Mouse (Mus musculus): ENCODE measurements around the gene Rnd1. TPM values are rescaled to one million over a fixed set of nuclear protein-coding genes. Genes with fewer than 3 reads are reported as not detected.

Rnd1 gene
- polyA plus RNA-seq, 1 experiment from 2014 or later: 16.7 TPM

- no peak overlapping the region for H3K4me2 ChIP-seq (ENCODE audit: low read length)
- WGBS: 72% methylated on average over 3 of the region's 3 CpGs
- peaks cover under 1% of the 10 kb centered on the region; the same call in 1 of the 2 replicates for H3K4me1 ChIP-seq (ENCODE audit: control insufficient read depth, insufficient read depth, low read depth, low read length)
- no peak overlapping the region for H3K9ac ChIP-seq (ENCODE audit: low read depth, low read length)
- no peak overlapping the region for H3K27ac ChIP-seq (ENCODE audit: low read depth, low read length)
- no peaks in the 10 kb centered on the region for H3K27me3 ChIP-seq (replicated peaks; ENCODE audit: control insufficient read depth, insufficient read depth, low read length)
- no peak for ATAC-seq
- H3K4me3 ChIP-seq (ENCODE audit: low read length): no peak overlapping the region
- H3K36me3 ChIP-seq (ENCODE audit: control insufficient read depth, insufficient read depth, low read length): no peaks in the 10 kb centered on the region
- H3K9me3 ChIP-seq (ENCODE audit: control insufficient read depth, low read length): no peaks in the 10 kb centered on the region
Observed at GRCm38 (mm10) chr15:98685926-98686325, 8.7 kb upstream of the Rnd1 start.

GRCm38 (mm10) chr15:98683746-98684145 lies 6.5 kb upstream of the Rnd1 start:
- ATAC-seq: no peak
- Histone ChIP-seq H3K27ac (ENCODE audit: low read depth, low read length) (no peak overlapping the region), H3K4me3 (ENCODE audit: low read length) (no peak overlapping the region), H3K4me2 (ENCODE audit: low read length) (no peak overlapping the region), H3K4me1 (ENCODE audit: control insufficient read depth, insufficient read depth, low read depth, low read length) (no peaks in the 10 kb centered on the region), H3K9ac (ENCODE audit: low read depth, low read length) (no peak overlapping the region), H3K9me3 (ENCODE audit: control insufficient read depth, low read length) (no peaks in the 10 kb centered on the region), H3K36me3 (ENCODE audit: control insufficient read depth, insufficient read depth, low read length) (no peaks in the 10 kb centered on the region), H3K27me3 (replicated peaks; ENCODE audit: control insufficient read depth, insufficient read depth, low read length) (no peaks in the 10 kb centered on the region)
- WGBS: 81% methylated on average over 1 of the region's 1 CpGs

GRCm38 (mm10) chr15:98683177-98683576 lies 5.9 kb upstream of the Rnd1 start:
- Histone ChIP-seq H3K4me3 (ENCODE audit: low read length) (no peak overlapping the region), H3K4me2 (ENCODE audit: low read length) (no peak overlapping the region), H3K9me3 (ENCODE audit: control insufficient read depth, low read length) (no peaks in the 10 kb centered on the region), H3K4me1 (ENCODE audit: control insufficient read depth, insufficient read depth, low read depth, low read length) (no peaks in the 10 kb centered on the region), H3K36me3 (ENCODE audit: control insufficient read depth, insufficient read depth, low read length) (no peaks in the 10 kb centered on the region), H3K27me3 (replicated peaks; ENCODE audit: control insufficient read depth, insufficient read depth, low read length) (no peaks in the 10 kb centered on the region), H3K9ac (ENCODE audit: low read depth, low read length) (no peak overlapping the region), H3K27ac (ENCODE audit: low read depth, low read length) (no peak overlapping the region)
- ATAC-seq: no peak
- WGBS: 70% methylated on average over 10 of the region's 10 CpGs

DNA sequence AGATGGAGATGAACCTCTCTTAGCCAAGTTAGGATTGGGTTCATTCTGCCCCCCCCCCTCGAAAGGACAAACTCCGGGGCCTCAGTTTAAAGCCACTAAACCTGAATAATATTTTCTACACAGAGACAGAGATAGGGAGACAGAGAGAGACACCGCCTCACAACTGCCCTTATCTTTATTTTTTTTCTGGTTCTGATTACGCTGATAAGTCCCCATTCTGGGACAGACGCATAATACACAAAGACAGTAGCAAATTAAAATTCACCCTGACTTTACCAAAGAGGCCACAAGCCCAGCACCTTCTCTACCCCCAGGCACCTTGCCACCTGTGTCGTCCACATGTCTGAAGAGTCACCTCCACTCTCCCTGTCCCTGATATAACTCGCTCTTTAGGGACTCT lies 4.4 kb upstream of the Rnd1 start:
- Histone ChIP-seq H3K9me3 (ENCODE audit: control insufficient read depth, low read length) (no peaks in the 10 kb centered on the region), H3K4me1 (ENCODE audit: control insufficient read depth, insufficient read depth, low read depth, low read length) (peaks cover 3% of the 10 kb centered on the region), H3K27ac (ENCODE audit: low read depth, low read length) (no peak overlapping the region), H3K36me3 (ENCODE audit: control insufficient read depth, insufficient read depth, low read length) (no peaks in the 10 kb centered on the region), H3K4me2 (ENCODE audit: low read length) (no peak overlapping the region), H3K27me3 (replicated peaks; ENCODE audit: control insufficient read depth, insufficient read depth, low read length) (no peaks in the 10 kb centered on the region), H3K4me3 (ENCODE audit: low read length) (no peak overlapping the region), H3K9ac (ENCODE audit: low read depth, low read length) (no peak overlapping the region)
- 87% methylated on average over 7 of the region's 7 CpGs for WGBS
- ATAC-seq: no peak

DNA sequence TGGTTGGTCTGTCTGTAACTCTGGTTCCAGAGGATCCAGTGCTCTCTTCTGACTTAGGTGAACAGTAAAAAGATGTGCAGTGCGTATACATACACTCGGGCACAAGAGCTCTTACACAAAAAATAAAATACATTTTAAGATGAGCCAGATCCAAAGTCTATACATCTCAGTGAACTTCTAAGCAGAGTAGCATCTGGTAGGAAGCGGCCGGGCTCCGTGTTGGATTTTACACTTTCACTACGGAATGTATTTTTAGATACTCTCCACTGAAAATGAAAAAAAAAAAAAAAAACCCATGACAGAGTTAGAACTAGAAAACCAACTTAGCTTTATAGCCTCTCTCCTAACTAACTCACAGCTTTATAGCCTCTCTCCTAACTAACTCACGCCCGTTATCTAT lies 3.4 kb upstream of the Rnd1 start:
- Histone ChIP-seq H3K9me3 (ENCODE audit: control insufficient read depth, low read length) (no peaks in the 10 kb centered on the region), H3K36me3 (ENCODE audit: control insufficient read depth, insufficient read depth, low read length) (no peaks in the 10 kb centered on the region), H3K27me3 (replicated peaks; ENCODE audit: control insufficient read depth, insufficient read depth, low read length) (no peaks in the 10 kb centered on the region), H3K4me3 (ENCODE audit: low read length) (no peak overlapping the region), H3K4me2 (ENCODE audit: low read length) (no peak overlapping the region), H3K27ac (ENCODE audit: low read depth, low read length) (no peak overlapping the region), H3K9ac (ENCODE audit: low read depth, low read length) (no peak overlapping the region), H3K4me1 (ENCODE audit: control insufficient read depth, insufficient read depth, low read depth, low read length) (peaks cover 12% of the 10 kb centered on the region)
- WGBS: 94% methylated on average over 8 of the region's 8 CpGs
- ATAC-seq: no peak

- H3K27me3 ChIP-seq (replicated peaks; ENCODE audit: control insufficient read depth, insufficient read depth, low read length): no peaks in the 10 kb centered on the region
- no peak overlapping the region for H3K27ac ChIP-seq (ENCODE audit: low read depth, low read length)
- no peak overlapping the region for H3K4me3 ChIP-seq (ENCODE audit: low read length)
- H3K9me3 ChIP-seq (ENCODE audit: control insufficient read depth, low read length): no peaks in the 10 kb centered on the region
- no peak overlapping the region for H3K9ac ChIP-seq (ENCODE audit: low read depth, low read length)
- H3K36me3 ChIP-seq (ENCODE audit: control insufficient read depth, insufficient read depth, low read length): no peaks in the 10 kb centered on the region
- 76% methylated on average over 7 of the region's 7 CpGs for WGBS
- peaks cover 32% of the 10 kb centered on the region for H3K4me1 ChIP-seq (ENCODE audit: control insufficient read depth, insufficient read depth, low read depth, low read length)
- no peak overlapping the region; the same call in 1 of the 2 replicates for H3K4me2 ChIP-seq (ENCODE audit: low read length)
- ATAC-seq: no peak
Observed at GRCm38 (mm10) chr15:98677977-98678376, 716 bp upstream of the Rnd1 start.

DNA sequence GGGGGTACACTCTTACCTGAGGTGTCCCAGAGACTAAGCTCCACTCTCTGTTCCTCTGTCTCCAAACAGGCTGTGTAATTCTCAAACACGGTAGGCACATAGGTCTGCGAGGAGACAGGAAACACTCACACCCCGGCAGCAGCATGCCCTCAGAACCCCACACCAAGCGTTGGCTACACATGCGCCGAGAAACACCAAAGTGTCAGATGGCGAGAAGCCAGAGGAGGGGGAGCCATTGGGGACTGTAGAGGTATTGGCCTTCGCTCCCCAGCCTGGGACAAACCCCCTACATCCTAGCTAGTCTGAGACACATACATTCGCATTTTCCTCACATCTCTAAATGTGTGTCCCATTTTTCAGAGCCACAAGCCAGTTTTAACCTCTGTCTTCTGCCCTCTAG lies 790 bp downstream of the Rnd1 start:
- H3K9me3 ChIP-seq (ENCODE audit: control insufficient read depth, low read length): no peaks in the 10 kb centered on the region
- H3K9ac ChIP-seq (ENCODE audit: low read depth, low read length): peak overlapping the region; percentile 63
- peak overlapping the region; percentile 54 for H3K4me3 ChIP-seq (ENCODE audit: low read length)
- 1% methylated on average over 9 of the region's 9 CpGs for WGBS
- H3K27ac ChIP-seq (ENCODE audit: low read depth, low read length): no peak overlapping the region
- 0 out of 2 replicates have a peak, but pooled peaks have one; percentile 13 for ATAC-seq
- peaks cover 32% of the 10 kb centered on the region for H3K4me1 ChIP-seq (ENCODE audit: control insufficient read depth, insufficient read depth, low read depth, low read length)
- peak overlapping the region; percentile 85 for H3K4me2 ChIP-seq (ENCODE audit: low read length)
- no peaks in the 10 kb centered on the region for H3K27me3 ChIP-seq (replicated peaks; ENCODE audit: control insufficient read depth, insufficient read depth, low read length)
- H3K36me3 ChIP-seq (ENCODE audit: control insufficient read depth, insufficient read depth, low read length): no peaks in the 10 kb centered on the region

DNA sequence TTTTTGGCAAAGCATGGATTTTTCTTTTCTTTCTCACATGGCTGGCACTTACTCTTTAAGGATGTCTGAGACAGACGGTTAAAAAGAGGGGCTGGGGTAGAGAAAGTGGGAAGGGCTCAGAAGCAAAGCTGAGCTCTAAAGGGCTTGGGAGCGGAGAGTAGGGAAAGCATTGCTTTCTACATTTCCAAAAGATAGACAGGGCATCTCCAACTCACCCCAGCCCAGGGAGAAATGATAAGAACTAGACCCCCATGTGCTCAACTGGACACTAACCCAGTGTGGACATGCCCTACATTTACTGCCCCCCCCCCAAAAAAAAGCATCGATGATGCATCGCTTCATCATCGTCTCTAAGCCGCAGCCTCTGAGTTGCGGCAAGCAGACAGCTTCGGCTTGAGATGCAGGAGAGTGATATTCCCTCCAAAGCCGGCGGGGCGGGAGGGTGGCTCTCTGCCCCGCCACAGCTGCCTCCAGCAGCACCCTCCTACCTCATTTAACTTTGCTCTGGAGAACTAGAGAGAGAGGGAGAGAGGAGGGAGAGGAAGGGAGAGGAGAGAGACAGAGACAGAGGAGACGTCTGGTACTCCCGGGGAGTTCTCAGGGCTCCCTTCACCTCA lies 1.5 kb downstream of the Rnd1 start:
- ATAC-seq: no peak
- WGBS: 2% methylated on average over 14 of the region's 14 CpGs
- peak overlapping the region; percentile 54 for H3K4me3 ChIP-seq (ENCODE audit: low read length)
- peak overlapping the region; percentile 85 for H3K4me2 ChIP-seq (ENCODE audit: low read length)
- H3K4me1 ChIP-seq (ENCODE audit: control insufficient read depth, insufficient read depth, low read depth, low read length): peaks cover 32% of the 10 kb centered on the region
- peak overlapping the region; percentile 49; the same call in 1 of the 2 replicates for H3K27ac ChIP-seq (ENCODE audit: low read depth, low read length)
- H3K9ac ChIP-seq (ENCODE audit: low read depth, low read length): peak overlapping the region; percentile 63
- no peaks in the 10 kb centered on the region for H3K27me3 ChIP-seq (replicated peaks; ENCODE audit: control insufficient read depth, insufficient read depth, low read length)
- H3K9me3 ChIP-seq (ENCODE audit: control insufficient read depth, low read length): no peaks in the 10 kb centered on the region
- H3K36me3 ChIP-seq (ENCODE audit: control insufficient read depth, insufficient read depth, low read length): no peaks in the 10 kb centered on the region

DNA sequence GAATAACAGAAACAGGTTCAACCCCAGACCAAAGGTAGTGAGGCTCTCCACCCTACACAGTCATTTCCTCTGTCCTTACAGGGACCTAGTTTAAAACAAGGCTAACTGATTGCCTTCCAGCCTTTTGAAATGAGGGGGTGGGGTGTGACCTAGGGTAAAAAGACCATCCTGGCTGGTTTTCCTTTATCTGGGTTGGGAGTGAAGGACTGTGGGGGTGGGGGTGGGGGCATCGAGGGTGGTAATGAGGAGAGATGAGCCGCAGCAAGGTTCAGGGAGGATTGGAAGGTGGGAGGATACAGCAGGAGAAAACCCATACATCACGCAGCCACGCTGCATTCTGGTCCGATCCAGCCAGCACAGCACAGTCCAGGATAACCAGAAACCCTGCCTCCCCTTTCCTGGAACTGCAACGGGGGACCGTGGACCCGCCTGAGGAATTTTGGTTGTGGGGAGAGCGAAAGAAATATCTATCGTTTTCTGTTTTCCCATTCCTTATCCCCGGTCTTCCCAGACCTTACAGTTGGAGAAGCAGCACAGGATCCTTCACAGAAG lies 2.2 kb downstream of the Rnd1 start:
- Histone ChIP-seq H3K4me2 (ENCODE audit: low read length) (peak overlapping the region; percentile 85), H3K27ac (ENCODE audit: low read depth, low read length) (peak overlapping the region; percentile 65), H3K9ac (ENCODE audit: low read depth, low read length) (peak overlapping the region; percentile 63), H3K27me3 (replicated peaks; ENCODE audit: control insufficient read depth, insufficient read depth, low read length) (no peaks in the 10 kb centered on the region), H3K4me1 (ENCODE audit: control insufficient read depth, insufficient read depth, low read depth, low read length) (peaks cover 32% of the 10 kb centered on the region), H3K9me3 (ENCODE audit: control insufficient read depth, low read length) (no peaks in the 10 kb centered on the region), H3K4me3 (ENCODE audit: low read length) (peak overlapping the region; percentile 54), H3K36me3 (ENCODE audit: control insufficient read depth, insufficient read depth, low read length) (0 out of 2 replicates have a peak, but pooled peaks cover 4% of the 10 kb centered on the region)
- WGBS: 16% methylated on average over 11 of the region's 11 CpGs
- 0 out of 2 replicates have a peak, but pooled peaks have one; percentile 28 for ATAC-seq
